Mouse (Mus musculus) lung, embryonic 14.5 days (tissue): ENCODE results near the gene Prkcz. TPM values are rescaled to one million over a fixed set of nuclear protein-coding genes. Genes with fewer than 3 reads are reported as not detected.
A peak's percentile ranks its signal among the peaks of the same experiment; 100 is the strongest.

ENCODE experiments used
- ATAC-seq: fragments of 200-750 bp; cut with Nextera tagmentation; 2 replicates; pipeline ENCODE4 v1.8.0; 2017; ENCODE audit warnings: mild to moderate bottlenecking, moderate TSS enrichment, moderate library complexity; ENCODE audit not compliant: insufficient read depth
- DNase-seq: peaks from one replicate; pipeline ENCODE4 v3.0.0-alpha.2; 2015
- H3K27ac ChIP-seq: fragments of 300-500 bp; sonication (generic); 2 replicates; pipeline ENCODE4 v1.5.1; 2014; ENCODE audit warnings: low read depth, mild to moderate bottlenecking, moderate library complexity
- H3K27me3 ChIP-seq: fragments of 300-500 bp; sonication (generic); 2 replicates; pipeline ENCODE4 v1.6.1; 2014; ENCODE audit warnings: low read length, control low read depth; ENCODE audit not compliant: insufficient read depth
- H3K36me3 ChIP-seq: fragments of 300-500 bp; sonication (generic); 2 replicates; pipeline ENCODE4 v1.6.1; 2014; ENCODE audit warnings: control low read depth; ENCODE audit not compliant: insufficient read depth
- H3K4me1 ChIP-seq: fragments of 300-500 bp; sonication (generic); 2 replicates; pipeline ENCODE4 v1.6.1; 2014; ENCODE audit warnings: antibody characterized with exemption, control low read depth; ENCODE audit not compliant: insufficient read depth
- H3K4me2 ChIP-seq: fragments of 300-500 bp; sonication (generic); 2 replicates; pipeline ENCODE4 v1.6.1; 2014; ENCODE audit warnings: mild to moderate bottlenecking
- H3K4me3 ChIP-seq: fragments of 300-500 bp; sonication (generic); 2 replicates; pipeline ENCODE4 v1.5.1; 2014; ENCODE audit warnings: low read depth, low read length
- H3K9ac ChIP-seq: fragments of 300-500 bp; sonication (generic); 2 replicates; pipeline ENCODE4 v1.6.1; 2014
- H3K9me3 ChIP-seq: fragments of 300-500 bp; sonication (generic); 2 replicates; pipeline ENCODE4 v1.6.1; 2016; ENCODE audit warnings: low read depth, low read length, control low read depth
- CTCF ChIP-seq: IDR thresholded peaks from 2 replicates; pipeline ENCODE4 v1.5.1; 2016; ENCODE audit warnings: antibody characterized with exemption, low read depth
- WGBS: fragments of 180-500 bp; shearing (Covaris S2); extraction: QIAGEN DNeasy Blood & Tissue Kit; methylation state at CpG from one replicate; pipeline ENCODE4 v1.1.7; 2014; 5-methylcytosine and 5-hydroxymethylcytosine counted together
- polyA plus RNA-seq: library from polyadenylated mRNA; unstranded; fragments of >200 nt; fragmentation: Nextera tagmentation; extraction: Ambion mirVana; gene quantifications from 2 replicates; pipeline ENCODE4 v1.2.1, GENCODE M21; 2014

Gene Prkcz
- polyA plus RNA-seq, 1 experiment from 2014 or later, result 12.7 TPM

DNA sequence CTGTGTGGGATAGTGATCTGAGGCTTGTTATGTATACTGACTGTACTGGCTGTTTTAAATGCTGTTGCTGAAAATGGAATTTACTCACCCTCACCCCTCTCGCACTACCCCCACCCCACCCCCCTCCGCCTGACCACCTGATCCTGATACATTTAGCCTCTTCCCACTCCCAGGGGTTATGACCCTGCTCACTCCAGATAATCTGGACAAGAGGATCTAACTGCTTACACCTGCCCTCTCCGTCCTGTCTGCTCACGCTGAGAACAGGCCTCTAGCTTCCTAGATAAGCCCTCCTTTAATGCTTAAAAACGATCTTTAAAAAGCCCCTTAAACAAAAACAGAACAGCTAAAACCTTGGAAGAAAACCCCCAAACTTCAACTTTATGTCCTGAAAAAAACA is 35.4 kb downstream of the Prkcz start:
- no peak overlapping the region for H3K4me2 ChIP-seq
- H3K36me3 ChIP-seq, result no peaks in the 10 kb centered on the region
- H3K9ac ChIP-seq, result no peak overlapping the region
- H3K4me3 ChIP-seq, result no peak overlapping the region
- DNase-seq (no peak), ATAC-seq (no peak)
- TF ChIP-seq CTCF, result no peak
- H3K27ac ChIP-seq, result no peak overlapping the region
- H3K9me3 ChIP-seq, result no peaks in the 10 kb centered on the region
- 27% methylated on average over 5 of the region's 5 CpGs for WGBS
- no peaks in the 10 kb centered on the region for H3K27me3 ChIP-seq
- H3K4me1 ChIP-seq, result no peaks in the 10 kb centered on the region

DNA sequence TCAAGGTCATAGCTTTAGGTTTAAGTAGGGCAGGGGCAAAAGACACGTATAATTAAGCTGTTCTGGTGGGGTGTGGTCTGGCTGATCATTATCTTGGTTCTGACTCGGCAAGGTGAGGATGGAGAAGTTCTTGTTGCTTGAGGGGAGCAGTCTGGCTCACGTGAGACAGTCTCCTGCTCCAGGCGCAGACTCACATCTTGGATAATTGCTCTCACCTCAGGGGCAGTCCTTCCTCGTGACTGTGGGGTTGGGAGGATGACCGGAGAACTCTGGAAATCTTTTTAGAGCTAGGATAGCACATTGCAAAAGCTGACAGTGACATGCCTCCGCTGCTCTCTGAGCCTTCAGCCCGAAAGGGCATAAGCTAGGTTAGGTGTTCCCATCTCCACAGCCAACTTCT is 36.6 kb downstream of the Prkcz start:
- Histone ChIP-seq H3K9ac (no peak overlapping the region), H3K27ac (no peak overlapping the region), H3K4me3 (no peak overlapping the region), H3K4me2 (no peak overlapping the region), H3K9me3 (no peaks in the 10 kb centered on the region), H3K4me1 (no peaks in the 10 kb centered on the region), H3K36me3 (no peaks in the 10 kb centered on the region), H3K27me3 (no peaks in the 10 kb centered on the region)
- DNase-seq (no peak), ATAC-seq (no peak)
- TF ChIP-seq CTCF, result no peak
- 30% methylated on average over 8 of the region's 8 CpGs for WGBS

DNA sequence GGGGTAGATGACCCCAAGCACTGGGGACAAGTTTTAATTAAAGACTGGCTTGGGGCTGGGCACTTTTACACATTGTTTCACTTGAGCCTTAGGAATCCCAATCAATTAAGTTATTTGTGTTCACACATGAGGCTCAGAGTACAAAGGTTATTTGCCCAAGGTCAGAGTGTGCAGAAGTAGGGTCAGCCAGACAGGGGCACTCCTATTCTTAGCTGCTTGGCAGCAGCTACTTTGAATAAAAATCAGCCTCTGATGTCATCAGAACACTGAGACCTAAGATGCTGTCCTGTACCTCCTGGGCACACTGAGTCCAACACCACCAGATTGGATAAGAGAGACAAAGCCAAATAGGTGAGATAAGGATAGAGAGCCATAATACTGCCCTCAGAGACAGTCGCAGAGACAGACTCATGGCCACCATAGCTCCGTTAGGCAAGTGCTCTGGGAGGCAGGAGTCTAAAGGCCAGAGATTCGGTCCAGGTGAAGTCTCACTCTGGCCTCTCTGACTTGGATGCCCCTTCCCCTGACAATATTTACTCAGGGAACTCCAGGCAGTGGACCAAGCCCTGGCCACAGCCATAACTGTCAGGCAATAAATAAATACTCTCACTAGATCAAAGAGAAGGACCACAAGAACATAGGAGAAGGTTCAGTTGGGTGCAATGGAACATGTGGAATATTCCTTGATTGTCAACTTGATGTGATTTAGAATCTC is 37.9 kb downstream of the Prkcz start:
- DNase-seq (no peak), ATAC-seq (no peak)
- 57% methylated on average over 3 of the region's 3 CpGs for WGBS
- Histone ChIP-seq H3K27ac (no peak overlapping the region), H3K9ac (no peak overlapping the region), H3K36me3 (no peaks in the 10 kb centered on the region), H3K27me3 (no peaks in the 10 kb centered on the region), H3K4me2 (no peak overlapping the region), H3K9me3 (no peaks in the 10 kb centered on the region), H3K4me1 (no peaks in the 10 kb centered on the region), H3K4me3 (no peak overlapping the region)
- TF ChIP-seq CTCF, result no peak

DNA sequence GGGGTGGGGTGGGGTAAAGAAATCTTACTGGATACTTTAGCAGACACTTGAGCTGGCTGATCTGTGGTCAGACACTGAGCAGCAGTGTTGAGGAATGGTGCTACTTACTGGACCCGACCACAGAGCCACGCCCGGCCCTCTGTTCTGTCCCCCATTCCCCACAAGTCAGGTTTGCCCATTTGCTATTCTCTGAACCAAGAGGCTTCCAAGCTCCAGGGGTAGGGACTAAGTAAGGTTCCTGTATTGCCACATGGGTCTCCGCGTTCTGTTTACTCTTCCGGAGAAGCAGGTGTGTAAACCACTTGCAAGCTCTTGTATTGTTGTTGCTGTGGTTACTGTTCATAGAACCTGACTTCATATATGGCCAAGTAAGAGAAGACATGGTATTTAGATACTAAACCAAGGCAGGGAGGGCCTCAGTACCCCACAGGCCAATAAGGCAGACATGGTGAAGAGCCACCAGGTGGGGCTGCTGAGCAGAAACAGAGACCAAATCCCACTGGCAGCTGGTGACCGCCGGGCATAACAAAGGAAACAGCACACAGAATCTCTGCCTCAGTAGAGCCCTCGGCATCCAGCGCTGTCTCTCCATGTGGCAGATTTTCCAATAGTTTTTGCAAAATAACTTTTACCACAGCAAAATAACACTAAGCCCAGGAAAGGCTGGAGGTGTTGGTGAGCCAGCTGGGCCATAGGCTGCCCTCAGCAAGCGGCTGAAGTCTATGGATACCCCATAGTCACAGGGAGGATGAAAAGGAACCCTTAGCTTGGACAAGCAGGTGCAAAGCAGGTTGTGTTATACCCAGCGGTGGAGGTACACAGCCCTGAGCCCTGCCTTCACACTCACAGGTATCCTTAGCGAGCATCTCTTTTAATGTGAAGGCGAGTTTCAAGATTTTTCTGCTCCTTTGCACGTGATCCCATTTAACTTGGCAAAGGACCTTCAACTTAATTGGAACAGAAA is 40.6 kb downstream of the Prkcz start:
- Histone ChIP-seq H3K4me1 (no peaks in the 10 kb centered on the region), H3K4me3 (no peak overlapping the region), H3K36me3 (no peaks in the 10 kb centered on the region), H3K9ac (no peak overlapping the region), H3K4me2 (0 out of 2 replicates have a peak overlapping the region, but pooled peaks have one; percentile 5), H3K27ac (no peak overlapping the region), H3K9me3 (no peaks in the 10 kb centered on the region), H3K27me3 (no peaks in the 10 kb centered on the region)
- peak; percentile 85 for TF ChIP-seq CTCF
- 54% methylated on average over 15 of the region's 15 CpGs for WGBS
- peak; percentile 86 for DNase-seq
- ATAC-seq, result peak; percentile 66

DNA sequence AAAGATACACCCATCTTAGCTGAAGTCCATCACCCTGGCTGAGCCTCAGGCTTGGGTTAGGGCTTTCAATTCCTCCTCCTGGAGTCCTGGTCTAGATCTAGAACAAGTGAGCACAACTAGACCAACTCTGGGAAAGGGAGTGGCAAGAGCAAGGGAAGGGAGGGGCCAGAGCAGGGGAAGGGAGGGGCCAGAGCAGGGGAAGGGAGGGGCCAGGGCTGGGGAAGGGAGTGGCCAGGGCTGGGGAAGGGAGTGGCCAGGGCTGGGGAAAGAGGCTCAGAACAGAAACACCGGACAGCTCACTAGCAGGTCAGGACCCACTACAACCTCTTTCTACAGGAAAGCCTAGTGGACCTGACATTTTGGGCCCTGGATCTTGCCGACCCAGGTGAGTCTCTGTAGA is 42.9 kb downstream of the Prkcz start:
- Histone ChIP-seq H3K9ac (no peak overlapping the region; the same call in 1 of the 2 replicates), H3K4me3 (no peak overlapping the region), H3K27ac (no peak overlapping the region), H3K4me2 (no peak overlapping the region), H3K4me1 (no peaks in the 10 kb centered on the region), H3K9me3 (no peaks in the 10 kb centered on the region), H3K27me3 (no peaks in the 10 kb centered on the region), H3K36me3 (no peaks in the 10 kb centered on the region)
- no peak for TF ChIP-seq CTCF
- peak; percentile 39; the same call in 1 of the 2 replicates for ATAC-seq
- WGBS, result 22% methylated on average over 2 of the region's 2 CpGs
- no peak for DNase-seq

DNA sequence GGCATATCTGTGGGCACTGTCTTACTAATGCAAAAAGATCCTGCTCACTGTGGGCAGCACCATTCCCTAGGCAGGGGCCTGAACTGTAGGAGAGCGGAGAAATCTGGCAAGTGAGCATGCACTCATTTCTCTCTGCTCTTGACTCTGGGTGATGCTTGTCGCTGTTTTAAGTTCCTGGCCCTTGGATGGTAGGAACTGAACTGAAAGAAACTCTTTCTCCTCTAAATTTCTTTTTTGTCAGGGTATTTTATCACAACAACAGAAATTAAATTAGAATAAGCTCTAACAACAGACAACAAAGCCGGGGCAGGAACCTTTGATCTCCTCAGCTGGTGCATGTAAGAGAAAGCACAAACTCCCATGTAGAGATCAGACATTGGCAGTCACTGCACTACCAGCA is 46.1 kb downstream of the Prkcz start:
- no peak for TF ChIP-seq CTCF
- WGBS, result 83% methylated on average over 3 of the region's 3 CpGs

DNA sequence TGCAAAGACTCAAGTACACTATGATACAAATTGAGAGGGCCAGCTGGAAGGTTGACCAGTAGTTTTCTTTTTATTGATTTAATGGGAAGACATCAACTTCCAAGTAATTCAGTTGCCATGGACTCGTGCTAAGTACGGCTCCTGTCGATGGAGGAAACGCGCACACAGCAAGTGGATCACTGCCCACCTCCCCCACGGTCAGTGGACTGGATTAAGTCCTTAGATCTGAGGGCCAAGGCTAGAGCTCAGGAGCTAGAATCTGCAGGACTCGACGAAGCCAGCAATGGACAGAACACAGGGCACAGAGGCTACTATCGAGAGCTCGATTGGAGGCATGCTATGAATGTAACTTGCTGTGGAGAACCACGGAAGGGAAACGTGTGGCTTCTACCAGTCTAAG is 52.5 kb downstream of the Prkcz start:
- TF ChIP-seq CTCF, result no peak
- H3K9me3 ChIP-seq, result no peaks in the 10 kb centered on the region
- H3K4me3 ChIP-seq, result no peak overlapping the region
- H3K9ac ChIP-seq, result no peak overlapping the region
- H3K4me1 ChIP-seq, result peaks cover 4% of the 10 kb centered on the region; the same call in 1 of the 2 replicates
- DNase-seq (no peak), ATAC-seq (no peak)
- H3K27ac ChIP-seq, result no peak overlapping the region
- WGBS, result 88% methylated on average over 12 of the region's 12 CpGs
- no peaks in the 10 kb centered on the region for H3K36me3 ChIP-seq
- no peak overlapping the region for H3K4me2 ChIP-seq
- H3K27me3 ChIP-seq, result no peaks in the 10 kb centered on the region

More for the DNA sequence above, 46.1 kb downstream of the Prkcz start:
- no peaks in the 10 kb centered on the region for H3K36me3 ChIP-seq
- no peaks in the 10 kb centered on the region for H3K27me3 ChIP-seq
- no peak overlapping the region for H3K27ac ChIP-seq
- ATAC-seq, result no peak
- no peaks in the 10 kb centered on the region for H3K9me3 ChIP-seq
- H3K4me1 ChIP-seq, result no peaks in the 10 kb centered on the region
- H3K4me3 ChIP-seq, result no peak overlapping the region
- no peak for DNase-seq
- H3K4me2 ChIP-seq, result no peak overlapping the region
- H3K9ac ChIP-seq, result no peak overlapping the region
